Mouse (Mus musculus) liver, embryonic 15.5 days (tissue): ENCODE measurements at regions not wholly inside any gene's neighbourhood (a gene's known extent, or its start where the extent isn't known, plus 50 kb on each side); places are given as distances from the start of the nearest gene placed in this dataset.

ENCODE experiments used
- ATAC-seq: fragments of 200-750 bp; cut with Nextera tagmentation; 2 replicates; pipeline ENCODE4 v1.8.0; 2017; ENCODE audit warnings: moderate number of reproducible peaks, mild to moderate bottlenecking, moderate library complexity; ENCODE audit not compliant: insufficient read depth
- H3K27ac ChIP-seq: fragments of 300-500 bp; sonication (generic); replicated peaks from 2 replicates; pipeline ENCODE4 v1.5.1; 2015; ENCODE audit warnings: mild to moderate bottlenecking, inconsistent platforms
- H3K27me3 ChIP-seq: fragments of 300-500 bp; sonication (generic); 2 replicates; pipeline ENCODE4 v1.6.1; 2015; ENCODE audit warnings: mild to moderate bottlenecking, inconsistent platforms
- H3K36me3 ChIP-seq: fragments of 300-500 bp; sonication (generic); replicated peaks from 2 replicates; pipeline ENCODE4 v1.6.1; 2015; ENCODE audit warnings: moderate library complexity, mild to moderate bottlenecking, inconsistent platforms
- H3K4me1 ChIP-seq: fragments of 300-500 bp; sonication (generic); replicated peaks from 2 replicates; pipeline ENCODE4 v1.6.1; 2015; ENCODE audit warnings: inconsistent platforms
- H3K4me2 ChIP-seq: fragments of 300-500 bp; sonication (generic); 2 replicates; pipeline ENCODE4 v1.6.1; 2015; ENCODE audit warnings: moderate library complexity, mild to moderate bottlenecking, inconsistent platforms
- H3K4me3 ChIP-seq: fragments of 300-500 bp; sonication (generic); replicated peaks from 2 replicates; pipeline ENCODE4 v1.5.1; 2015; ENCODE audit warnings: mild to moderate bottlenecking, inconsistent platforms
- H3K9ac ChIP-seq: fragments of 300-500 bp; sonication (generic); 2 replicates; pipeline ENCODE4 v1.6.1; 2015; ENCODE audit warnings: moderate library complexity, mild to moderate bottlenecking, inconsistent platforms
- H3K9me3 ChIP-seq: fragments of 300-500 bp; sonication (generic); replicated peaks from 2 replicates; pipeline ENCODE4 v1.6.1; 2016; ENCODE audit warnings: inconsistent platforms
- WGBS: fragments of 180-500 bp; shearing (Covaris S2); methylation state at CpG from one replicate; pipeline ENCODE4 v1.1.7; 2015; ENCODE audit warnings: mixed read lengths; ENCODE audit not compliant: insufficient replicate concordance; 5-methylcytosine and 5-hydroxymethylcytosine counted together

GRCm38 (mm10) chr3:18629233-18629632, 681.0 kb downstream of the Cypt12 start:
- Histone ChIP-seq H3K36me3 (no peaks in the 10 kb centered on the region), H3K4me3 (no peak overlapping the region), H3K4me2 (no peak overlapping the region), H3K9me3 (no peaks in the 10 kb centered on the region), H3K27ac (no peak overlapping the region), H3K27me3 (no peaks in the 10 kb centered on the region; the same call in 1 of the 2 replicates), H3K9ac (no peak overlapping the region), H3K4me1 (peaks cover 6% of the 10 kb centered on the region; the same call in 1 of the 2 replicates)
- no peak for ATAC-seq
- WGBS = 62% methylated on average over 2 of the region's 2 CpGs

DNA sequence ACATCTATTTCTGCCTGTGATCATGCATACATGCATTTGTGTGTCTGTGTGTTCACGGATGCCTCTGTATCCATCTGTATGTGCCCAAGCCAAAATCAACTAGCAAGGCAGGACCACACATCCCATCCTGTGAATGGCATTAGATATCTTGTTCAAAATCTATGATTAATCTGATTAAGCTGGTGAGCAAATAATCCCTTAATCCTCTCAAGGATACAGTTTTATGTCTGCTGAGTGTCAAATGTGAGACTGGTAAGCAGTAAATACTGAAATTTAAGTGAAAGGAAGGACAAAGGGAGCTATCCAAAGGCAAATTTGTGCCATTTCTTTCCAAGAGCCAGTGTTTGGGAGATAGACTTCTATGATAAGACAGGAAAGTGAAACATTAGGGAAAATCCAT, 683.4 kb downstream of the Cypt12 start:
- 65% methylated on average over 1 of the region's 1 CpGs for WGBS

GRCm38 (mm10) chr3:18634855-18635254, 686.6 kb downstream of the Cypt12 start:
- no peaks in the 10 kb centered on the region for H3K36me3 ChIP-seq
- no peak for ATAC-seq
- H3K9me3 ChIP-seq = no peaks in the 10 kb centered on the region
- no peak overlapping the region for H3K4me3 ChIP-seq
- no peak overlapping the region for H3K9ac ChIP-seq
- no peak overlapping the region for H3K4me2 ChIP-seq
- no peaks in the 10 kb centered on the region for H3K4me1 ChIP-seq
- no peaks in the 10 kb centered on the region for H3K27me3 ChIP-seq
- no peak overlapping the region for H3K27ac ChIP-seq

More for the DNA sequence above, 683.4 kb downstream of the Cypt12 start:
- no peak overlapping the region for H3K9ac ChIP-seq
- H3K27me3 ChIP-seq = no peaks in the 10 kb centered on the region
- H3K4me3 ChIP-seq = no peak overlapping the region
- no peaks in the 10 kb centered on the region for H3K36me3 ChIP-seq
- H3K9me3 ChIP-seq = no peaks in the 10 kb centered on the region
- ATAC-seq = no peak
- H3K27ac ChIP-seq = no peak overlapping the region
- H3K4me2 ChIP-seq = no peak overlapping the region
- H3K4me1 ChIP-seq = no peaks in the 10 kb centered on the region

DNA sequence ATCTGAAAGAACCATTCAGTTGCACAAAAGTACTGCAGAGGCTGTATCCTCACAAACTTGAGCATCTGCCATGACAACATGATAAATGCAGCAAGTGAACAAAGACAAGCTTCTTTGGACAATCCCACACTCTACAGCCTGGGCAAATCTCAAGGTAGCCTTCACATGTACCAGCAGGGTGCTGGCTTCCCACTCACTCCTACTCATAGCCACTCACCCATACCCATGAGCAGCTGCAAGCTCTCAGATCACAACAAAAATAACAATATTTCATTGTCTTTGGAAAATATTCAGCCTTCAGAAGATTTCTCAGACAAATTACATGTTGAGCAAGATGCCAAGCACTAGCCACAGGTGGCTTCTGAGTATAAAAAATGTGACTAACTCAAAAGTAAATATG, 689.3 kb downstream of the Cypt12 start:
- Histone ChIP-seq H3K9ac (no peak overlapping the region), H3K27me3 (no peaks in the 10 kb centered on the region), H3K27ac (no peak overlapping the region), H3K4me3 (no peak overlapping the region), H3K4me2 (no peak overlapping the region), H3K36me3 (no peaks in the 10 kb centered on the region), H3K4me1 (no peaks in the 10 kb centered on the region), H3K9me3 (no peaks in the 10 kb centered on the region)
- no peak for ATAC-seq

DNA sequence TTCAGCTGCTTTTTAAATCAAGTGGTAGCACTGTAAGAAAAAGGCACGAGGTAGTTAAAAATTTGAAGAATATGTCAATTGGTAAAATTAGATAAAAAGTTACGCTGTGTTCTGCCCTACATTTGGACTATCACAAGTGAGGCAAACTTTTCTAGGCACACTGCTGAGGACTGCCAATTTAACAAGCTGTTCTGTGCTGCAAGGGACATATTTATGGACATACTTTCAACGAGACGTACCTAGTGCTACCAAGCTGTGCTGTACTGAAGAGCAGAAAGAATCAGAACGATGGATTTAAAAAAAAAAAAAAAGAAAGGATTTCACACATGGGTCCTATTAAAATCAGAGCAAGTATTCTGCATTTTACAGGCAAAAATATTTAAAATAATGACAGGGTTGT, 692.1 kb downstream of the Cypt12 start:
- Histone ChIP-seq H3K36me3 (no peaks in the 10 kb centered on the region), H3K4me2 (no peak overlapping the region), H3K9me3 (no peaks in the 10 kb centered on the region), H3K4me3 (no peak overlapping the region), H3K27me3 (no peaks in the 10 kb centered on the region), H3K4me1 (no peaks in the 10 kb centered on the region), H3K9ac (no peak overlapping the region), H3K27ac (no peak overlapping the region)
- WGBS = 67% methylated on average over 5 of the region's 5 CpGs
- no peak for ATAC-seq

GRCm38 (mm10) chr3:18641688-18642087, 693.5 kb downstream of the Cypt12 start:
- H3K9ac ChIP-seq = no peak overlapping the region
- H3K9me3 ChIP-seq = no peaks in the 10 kb centered on the region
- no peak overlapping the region for H3K4me2 ChIP-seq
- no peak overlapping the region for H3K27ac ChIP-seq
- H3K4me3 ChIP-seq = no peak overlapping the region
- ATAC-seq = no peak
- H3K27me3 ChIP-seq = no peaks in the 10 kb centered on the region
- no peaks in the 10 kb centered on the region for H3K36me3 ChIP-seq
- H3K4me1 ChIP-seq = no peaks in the 10 kb centered on the region
- 51% methylated on average over 1 of the region's 1 CpGs for WGBS

GRCm38 (mm10) chr3:18643408-18644035, 695.3 kb downstream of the Cypt12 start:
- H3K4me1 ChIP-seq = no peaks in the 10 kb centered on the region
- ATAC-seq = no peak

DNA sequence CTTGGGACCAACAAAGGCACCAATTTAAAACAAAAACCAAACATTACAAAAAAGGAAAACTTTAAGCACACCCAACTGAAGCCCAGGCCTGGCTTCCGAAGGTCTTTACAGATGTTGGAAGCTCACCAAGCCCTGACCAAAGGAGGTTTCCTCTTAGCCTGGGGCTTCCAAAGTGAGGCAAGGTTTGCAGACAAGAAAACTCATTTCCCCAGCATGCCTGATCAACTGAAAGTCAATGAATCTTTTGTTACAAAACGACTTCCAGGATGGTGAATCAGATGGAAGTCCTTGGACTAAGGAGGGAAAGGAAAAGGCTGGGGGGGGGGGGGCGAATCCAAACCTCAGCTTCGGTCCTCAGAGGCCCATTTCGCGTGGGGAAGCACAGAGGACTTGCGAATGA, 697.3 kb downstream of the Cypt12 start:
- H3K9ac ChIP-seq = no peak overlapping the region
- no peak overlapping the region for H3K4me2 ChIP-seq
- no peaks in the 10 kb centered on the region for H3K4me1 ChIP-seq
- no peaks in the 10 kb centered on the region for H3K9me3 ChIP-seq
- no peak overlapping the region for H3K4me3 ChIP-seq
- no peak overlapping the region for H3K27ac ChIP-seq
- WGBS = 41% methylated on average over 7 of the region's 7 CpGs
- H3K27me3 ChIP-seq = no peaks in the 10 kb centered on the region
- no peak for ATAC-seq
- H3K36me3 ChIP-seq = no peaks in the 10 kb centered on the region

More at GRCm38 (mm10) chr3:18643408-18644035, 695.3 kb downstream of the Cypt12 start:
- Histone ChIP-seq H3K27me3 (no peaks in the 10 kb centered on the region), H3K27ac (no peak overlapping the region), H3K9ac (no peak overlapping the region), H3K4me2 (no peak overlapping the region), H3K4me3 (no peak overlapping the region), H3K9me3 (no peaks in the 10 kb centered on the region), H3K36me3 (no peaks in the 10 kb centered on the region)
- 54% methylated on average over 4 of the region's 4 CpGs for WGBS

DNA sequence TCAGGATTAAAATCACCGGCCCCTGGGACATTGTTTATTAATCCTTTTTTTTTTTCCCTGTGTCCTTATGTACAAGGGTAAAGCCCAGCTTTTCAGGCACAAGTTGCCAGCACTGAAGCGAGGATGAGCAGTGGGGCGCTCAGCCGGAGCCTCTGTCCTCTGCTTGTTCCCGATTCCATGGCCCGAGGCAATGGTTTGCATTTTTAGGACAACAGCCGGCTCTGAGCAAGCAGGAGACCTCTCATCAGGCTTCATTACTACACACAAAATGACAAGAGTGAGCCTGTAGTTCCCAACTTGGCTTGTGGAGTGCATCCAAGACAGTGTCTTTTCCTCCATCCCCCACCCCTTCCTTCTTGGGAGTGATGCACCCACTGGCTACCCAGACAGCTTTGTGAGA, 697.7 kb downstream of the Cypt12 start:
- no peak overlapping the region for H3K9ac ChIP-seq
- no peaks in the 10 kb centered on the region for H3K4me1 ChIP-seq
- no peaks in the 10 kb centered on the region for H3K9me3 ChIP-seq
- no peaks in the 10 kb centered on the region for H3K27me3 ChIP-seq
- H3K36me3 ChIP-seq = no peaks in the 10 kb centered on the region
- H3K4me2 ChIP-seq = no peak overlapping the region
- WGBS = 60% methylated on average over 7 of the region's 7 CpGs
- ATAC-seq = no peak
- H3K27ac ChIP-seq = no peak overlapping the region
- H3K4me3 ChIP-seq = no peak overlapping the region

DNA sequence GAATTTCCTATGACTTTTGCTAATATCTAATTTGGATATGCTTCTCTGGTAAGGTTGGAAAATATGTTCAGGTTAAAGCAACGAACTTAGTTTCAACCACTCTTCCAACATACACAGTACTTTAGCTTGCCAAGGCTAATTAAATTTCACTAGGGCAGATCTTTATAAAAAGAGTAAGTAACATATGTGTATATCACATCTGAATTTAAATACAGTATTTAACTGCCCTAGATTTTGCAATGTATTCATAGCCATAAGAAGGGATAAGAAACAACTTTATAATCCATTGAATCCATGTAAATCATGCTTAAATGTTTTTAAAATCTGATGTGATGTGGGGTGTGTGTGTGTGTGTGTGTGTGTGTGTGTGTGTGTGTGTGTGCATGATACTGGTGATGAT, 705.3 kb downstream of the Cypt12 start:
- H3K27ac ChIP-seq = no peak overlapping the region

DNA sequence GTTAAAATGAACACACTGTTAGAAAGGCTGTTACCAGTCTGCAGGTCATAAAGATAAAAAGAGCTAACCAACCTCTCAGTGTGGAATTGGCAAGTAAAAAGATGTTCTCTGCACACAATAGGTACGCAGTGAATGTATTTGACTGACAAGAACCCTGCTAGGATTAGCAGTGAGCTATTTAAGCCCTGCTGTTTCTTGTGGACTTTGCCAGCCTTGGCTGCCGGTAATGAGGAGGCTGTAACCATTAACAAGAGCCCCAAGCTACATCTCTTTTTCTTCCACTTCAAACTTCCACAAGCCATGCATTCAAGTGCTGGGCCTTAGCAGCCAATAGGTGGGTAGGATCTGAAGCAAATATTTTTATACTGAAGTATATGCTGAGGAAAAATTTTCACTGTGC, 717.5 kb downstream of the Cypt12 start:
- Histone ChIP-seq H3K4me3 (no peak overlapping the region), H3K27ac (no peak overlapping the region), H3K9ac (no peak overlapping the region), H3K4me1 (no peaks in the 10 kb centered on the region), H3K27me3 (no peaks in the 10 kb centered on the region), H3K4me2 (no peak overlapping the region), H3K36me3 (no peaks in the 10 kb centered on the region), H3K9me3 (no peaks in the 10 kb centered on the region)
- 60% methylated on average over 2 of the region's 2 CpGs for WGBS
- ATAC-seq = no peak

More for the DNA sequence above, 705.3 kb downstream of the Cypt12 start:
- H3K9me3 ChIP-seq = no peaks in the 10 kb centered on the region
- no peak for ATAC-seq
- no peaks in the 10 kb centered on the region for H3K27me3 ChIP-seq
- no peak overlapping the region for H3K4me2 ChIP-seq
- H3K9ac ChIP-seq = no peak overlapping the region
- H3K4me3 ChIP-seq = no peak overlapping the region
- no peaks in the 10 kb centered on the region for H3K36me3 ChIP-seq
- WGBS = 56% methylated on average over 1 of the region's 1 CpGs
- H3K4me1 ChIP-seq = no peaks in the 10 kb centered on the region

GRCm38 (mm10) chr3:18667726-18668125, 719.5 kb downstream of the Cypt12 start:
- Histone ChIP-seq H3K4me3 (no peak overlapping the region), H3K4me2 (no peak overlapping the region), H3K27ac (no peak overlapping the region), H3K36me3 (no peaks in the 10 kb centered on the region), H3K27me3 (no peaks in the 10 kb centered on the region), H3K9me3 (no peaks in the 10 kb centered on the region), H3K9ac (no peak overlapping the region), H3K4me1 (no peaks in the 10 kb centered on the region)
- no peak for ATAC-seq
- 67% methylated on average over 4 of the region's 4 CpGs for WGBS
